Mouse (Mus musculus) megakaryocyte, embryonic 14.5 days (primary cell): ENCODE data around the gene Myl9. TPM values are rescaled to one million over a fixed set of nuclear protein-coding genes. Genes with fewer than 3 reads are reported as not detected.

Experiments
- H3K27me3 ChIP-seq: replicated peaks from 2 replicates; pipeline ENCODE3; 2012; ENCODE audit warnings: inconsistent platforms
- H3K36me3 ChIP-seq: replicated peaks from 2 replicates; pipeline ENCODE3; 2012; ENCODE audit warnings: low read length, inconsistent platforms, mixed read lengths
- H3K4me1 ChIP-seq: 2 replicates; pipeline ENCODE4 v1.6.1; 2012; ENCODE audit warnings: inconsistent platforms
- H3K4me3 ChIP-seq: replicated peaks from 2 replicates; pipeline ENCODE3; 2012; ENCODE audit warnings: moderate library complexity, mild to moderate bottlenecking, inconsistent platforms
- H3K9me3 ChIP-seq: 2 replicates; pipeline ENCODE4 v1.6.1; 2012; ENCODE audit warnings: inconsistent platforms
- FLI1 ChIP-seq: IDR thresholded peaks from 2 replicates; pipeline ENCODE4 v1.6.1; 2012; ENCODE audit warnings: low read length, inconsistent platforms, mixed read lengths
- GATA1 ChIP-seq: IDR thresholded peaks from 3 replicates; pipeline ENCODE4 v1.6.1; 2012; ENCODE audit warnings: mixed read lengths, low read length, inconsistent platforms, borderline replicate concordance
- polyA plus RNA-seq: library from polyadenylated mRNA; stranded (reverse); fragments of >175 nt; gene quantifications from 2 replicates; pipeline ENCODE4 v1.2.3, GENCODE M21; 2012; ENCODE audit warnings: low replicate concordance; ENCODE audit not compliant: insufficient read depth

Gene Myl9
- polyA plus RNA-seq, 1 experiment, result 182 TPM

GRCm38 (mm10) chr2:156775455-156776435 lies 525 bp downstream of the Myl9 start:
- no peak for TF ChIP-seq FLI1
- TF ChIP-seq GATA1, result no peak
- peaks cover 2% of the 10 kb centered on the region for H3K36me3 ChIP-seq

GRCm38 (mm10) chr2:156776907-156777306 lies 1.7 kb downstream of the Myl9 start:
- no peak for TF ChIP-seq GATA1
- no peak for TF ChIP-seq FLI1
- peaks cover 45% of the 10 kb centered on the region for H3K27me3 ChIP-seq
- H3K9me3 ChIP-seq, result no peaks in the 10 kb centered on the region
- H3K4me1 ChIP-seq, result peaks cover 83% of the 10 kb centered on the region
- peaks cover 8% of the 10 kb centered on the region for H3K36me3 ChIP-seq
- H3K4me3 ChIP-seq, result peak overlapping the region; percentile 80

More at GRCm38 (mm10) chr2:156775455-156776435, 525 bp downstream of the Myl9 start:
- Histone ChIP-seq H3K9me3 (no peaks in the 10 kb centered on the region), H3K27me3 (peaks cover 37% of the 10 kb centered on the region), H3K4me1 (peaks cover 78% of the 10 kb centered on the region), H3K4me3 (peak overlapping the region; percentile 86)

GRCm38 (mm10) chr2:156777326-156778004 lies 2.2 kb downstream of the Myl9 start:
- Histone ChIP-seq H3K4me3 (peak overlapping the region; percentile 78), H3K27me3 (peaks cover 45% of the 10 kb centered on the region), H3K4me1 (peaks cover 83% of the 10 kb centered on the region), H3K36me3 (peaks cover 8% of the 10 kb centered on the region), H3K9me3 (no peaks in the 10 kb centered on the region)
- TF ChIP-seq GATA1 (no peak), FLI1 (no peak)

GRCm38 (mm10) chr2:156778571-156778970 lies 3.4 kb downstream of the Myl9 start:
- Histone ChIP-seq H3K36me3 (peaks cover 8% of the 10 kb centered on the region), H3K4me1 (peaks cover 87% of the 10 kb centered on the region)

GRCm38 (mm10) chr2:156779036-156779435 lies 3.8 kb downstream of the Myl9 start:
- no peak for TF ChIP-seq FLI1
- TF ChIP-seq GATA1, result no peak
- peaks cover 47% of the 10 kb centered on the region for H3K27me3 ChIP-seq
- H3K4me1 ChIP-seq, result peaks cover 90% of the 10 kb centered on the region
- H3K9me3 ChIP-seq, result no peaks in the 10 kb centered on the region
- H3K36me3 ChIP-seq, result peaks cover 8% of the 10 kb centered on the region
- H3K4me3 ChIP-seq, result peak overlapping the region; percentile 13

More at GRCm38 (mm10) chr2:156778571-156778970, 3.4 kb downstream of the Myl9 start:
- Histone ChIP-seq H3K9me3 (no peaks in the 10 kb centered on the region), H3K27me3 (peaks cover 47% of the 10 kb centered on the region), H3K4me3 (no peak overlapping the region)
- TF ChIP-seq FLI1 (no peak), GATA1 (no peak)

GRCm38 (mm10) chr2:156779488-156779887 lies 4.3 kb downstream of the Myl9 start:
- Histone ChIP-seq H3K36me3 (peaks cover 8% of the 10 kb centered on the region), H3K27me3 (peaks cover 47% of the 10 kb centered on the region), H3K4me1 (peaks cover 94% of the 10 kb centered on the region), H3K4me3 (no peak overlapping the region), H3K9me3 (no peaks in the 10 kb centered on the region)
- no peak for TF ChIP-seq FLI1

GRCm38 (mm10) chr2:156780129-156780528 lies 4.9 kb downstream of the Myl9 start:
- Histone ChIP-seq H3K27me3 (peaks cover 42% of the 10 kb centered on the region), H3K4me1 (peaks cover 94% of the 10 kb centered on the region), H3K4me3 (peak overlapping the region; percentile 0), H3K36me3 (peaks cover 8% of the 10 kb centered on the region), H3K9me3 (no peaks in the 10 kb centered on the region)
- TF ChIP-seq GATA1 (no peak), FLI1 (no peak)

GRCm38 (mm10) chr2:156780752-156781151 lies 5.5 kb downstream of the Myl9 start:
- Histone ChIP-seq H3K36me3 (peaks cover 8% of the 10 kb centered on the region), H3K9me3 (peaks cover 3% of the 10 kb centered on the region), H3K27me3 (peaks cover 36% of the 10 kb centered on the region), H3K4me1 (peaks cover 93% of the 10 kb centered on the region), H3K4me3 (peak overlapping the region; percentile 21)
- TF ChIP-seq GATA1 (no peak), FLI1 (no peak)

GRCm38 (mm10) chr2:156781281-156781680 lies 6.1 kb downstream of the Myl9 start:
- Histone ChIP-seq H3K4me3 (no peak overlapping the region), H3K9me3 (peaks cover 6% of the 10 kb centered on the region), H3K4me1 (peaks cover 88% of the 10 kb centered on the region), H3K27me3 (peaks cover 31% of the 10 kb centered on the region), H3K36me3 (peaks cover 8% of the 10 kb centered on the region)
- TF ChIP-seq FLI1, result no peak
- no peak for TF ChIP-seq GATA1

GRCm38 (mm10) chr2:156781836-156782480 lies 6.7 kb downstream of the Myl9 start:
- Histone ChIP-seq H3K36me3 (peaks cover 8% of the 10 kb centered on the region), H3K9me3 (peaks cover 13% of the 10 kb centered on the region), H3K4me1 (peaks cover 86% of the 10 kb centered on the region), H3K27me3 (peaks cover 29% of the 10 kb centered on the region), H3K4me3 (no peak overlapping the region)
- TF ChIP-seq GATA1, result no peak
